Mouse (Mus musculus): Measurements from ENCODE around the gene Col4a1.

- TF ChIP-seq CTCF (IDR thresholded peaks at IDR 0.05; ENCODE audit: extremely low read depth, insufficient read depth, insufficient read length, insufficient replicate concordance) = no peak
- TF ChIP-seq POLR2A (IDR thresholded peaks at IDR 0.05; ENCODE audit: low read depth, low read length) = no peak
These were observed 106.1 kb downstream of the Col4a1 start for GRCm38 (mm10) chr8:11206509-11206908.
